Mouse (Mus musculus): ENCODE data around the gene Mmp10. TPM values are rescaled to one million over a fixed set of nuclear protein-coding genes. Genes with fewer than 3 reads are reported as not detected.

Gene Mmp10
- not detected in 2 replicates for polyA plus RNA-seq (2016; fragmentation: Nextera tagmentation; extraction: Ambion mirVana)

DNA sequence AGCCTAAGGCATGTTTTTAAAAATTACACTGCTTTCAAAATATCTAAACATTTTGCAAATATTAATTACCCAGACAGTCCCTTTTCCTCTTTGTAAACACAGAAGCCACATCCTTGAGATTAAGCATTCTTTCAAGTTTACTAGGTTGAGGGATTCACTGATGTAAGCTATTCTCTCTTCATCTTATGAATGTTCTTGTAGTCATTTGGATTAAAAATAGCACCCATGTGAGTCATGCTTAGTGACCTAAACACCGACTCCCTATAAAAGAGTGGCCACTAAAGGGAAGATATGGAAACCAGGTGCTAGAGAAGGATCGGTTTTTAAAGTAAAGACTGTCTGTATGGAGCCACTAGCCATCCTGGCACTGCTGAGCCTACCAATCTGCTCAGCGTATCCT, at the start of gene Mmp10:
Gene Mmp10, plus strand, starts transcription at position 302 of the 400 bp plus-strand sequence.
- H3K4me3 ChIP-seq (replicated peaks) = no peak within 1 kb of the TSS
- H3K9ac ChIP-seq (replicated peaks) = no peak within 1 kb of the TSS
- no peaks in the 10 kb centered on the region for H3K36me3 ChIP-seq
- no peak within 1 kb of the TSS for H3K4me2 ChIP-seq
- no peak for ATAC-seq (ENCODE audit: insufficient number of reproducible peaks, insufficient read depth, low FRiP score, low TSS enrichment, low read depth)
- H3K27me3 ChIP-seq = no peaks in the 10 kb centered on the region
- H3K27ac ChIP-seq = no peak within 1 kb of the TSS
- WGBS = 84% methylated on average over 3 of the region's 3 CpGs
- H3K4me1 ChIP-seq (replicated peaks) = no peaks in the 10 kb centered on the region
- H3K9me3 ChIP-seq = no peaks in the 10 kb centered on the region

DNA sequence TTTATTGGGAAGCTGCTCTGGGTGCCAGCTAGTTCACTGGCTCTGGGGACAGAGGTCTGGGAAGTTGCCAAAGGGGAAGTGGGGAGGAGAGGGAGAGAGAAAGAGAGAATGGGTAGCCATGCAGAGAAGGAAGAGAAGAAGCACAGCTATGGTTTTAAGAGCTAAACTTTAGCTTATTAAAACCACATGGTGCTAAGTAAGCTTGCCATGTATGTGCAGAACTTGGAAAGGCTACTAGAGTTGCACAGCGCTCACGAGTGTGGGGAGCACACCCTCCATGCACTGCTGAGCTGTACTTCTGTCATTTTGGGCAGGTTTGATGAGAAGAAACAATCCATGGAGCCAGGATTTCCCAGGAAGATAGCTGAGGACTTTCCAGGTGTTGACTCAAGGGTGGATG, 48.9 kb upstream of the Mmp10 start:
- no peaks in the 10 kb centered on the region for H3K27me3 ChIP-seq
- H3K9me3 ChIP-seq = no peaks in the 10 kb centered on the region
- no peak overlapping the region for H3K27ac ChIP-seq
- no peak overlapping the region for H3K4me2 ChIP-seq
- no peak overlapping the region for H3K9ac ChIP-seq (replicated peaks)
- no peak overlapping the region for H3K4me3 ChIP-seq (replicated peaks)
- H3K4me1 ChIP-seq (replicated peaks) = no peaks in the 10 kb centered on the region; the same call in 1 of the 2 replicates
- WGBS = 54% methylated on average over 2 of the region's 2 CpGs
- no peak for ATAC-seq (ENCODE audit: insufficient number of reproducible peaks, insufficient read depth, low FRiP score, low TSS enrichment, low read depth)
- H3K36me3 ChIP-seq = no peaks in the 10 kb centered on the region

DNA sequence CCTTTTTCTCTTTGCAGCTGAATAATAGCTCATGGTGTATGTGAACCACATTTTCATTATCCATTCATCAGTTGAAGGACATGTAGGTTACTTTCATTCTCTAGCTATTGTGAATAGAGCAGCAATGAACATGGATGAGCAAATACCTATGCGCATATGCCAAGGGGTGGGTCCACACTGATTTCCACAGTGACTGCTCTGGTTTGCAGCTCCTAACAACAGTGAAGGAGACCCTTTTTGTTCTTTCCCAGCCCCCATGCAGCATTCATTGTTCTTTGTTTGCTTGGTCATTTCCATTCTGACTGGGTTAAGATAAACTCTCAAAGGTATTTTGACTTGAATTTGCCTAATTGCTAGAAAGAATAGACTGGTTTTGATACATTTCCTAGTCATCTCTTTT, 31.9 kb upstream of the Mmp10 start:
- no peak overlapping the region for H3K27ac ChIP-seq
- no peaks in the 10 kb centered on the region for H3K4me1 ChIP-seq (replicated peaks)
- no peaks in the 10 kb centered on the region for H3K27me3 ChIP-seq
- ATAC-seq (ENCODE audit: insufficient number of reproducible peaks, insufficient read depth, low FRiP score, low TSS enrichment, low read depth) = no peak
- no peak overlapping the region for H3K4me2 ChIP-seq
- H3K9me3 ChIP-seq = no peaks in the 10 kb centered on the region
- H3K36me3 ChIP-seq = no peaks in the 10 kb centered on the region
- H3K4me3 ChIP-seq (replicated peaks) = no peak overlapping the region
- no peak overlapping the region for H3K9ac ChIP-seq (replicated peaks)
- 95% methylated on average over 1 of the region's 1 CpGs for WGBS

- WGBS = 63% methylated on average over 5 of the region's 5 CpGs
- Histone ChIP-seq H3K4me2 (no peak overlapping the region), H3K27me3 (no peaks in the 10 kb centered on the region), H3K27ac (no peak overlapping the region), H3K4me3 (replicated peaks) (no peak overlapping the region), H3K36me3 (no peaks in the 10 kb centered on the region), H3K4me1 (replicated peaks) (no peaks in the 10 kb centered on the region), H3K9me3 (no peaks in the 10 kb centered on the region), H3K9ac (replicated peaks) (no peak overlapping the region)
- ATAC-seq (ENCODE audit: insufficient number of reproducible peaks, insufficient read depth, low FRiP score, low TSS enrichment, low read depth) = no peak
Observed at GRCm38 (mm10) chr9:7483684-7484394, 18.3 kb upstream of the Mmp10 start.

GRCm38 (mm10) chr9:7501138-7501537, 1.0 kb upstream of the Mmp10 start:
- no peak for ATAC-seq (ENCODE audit: insufficient number of reproducible peaks, insufficient read depth, low FRiP score, low TSS enrichment, low read depth)
- no peak overlapping the region for H3K9ac ChIP-seq (replicated peaks)
- no peak overlapping the region for H3K4me2 ChIP-seq
- H3K4me3 ChIP-seq (replicated peaks) = no peak overlapping the region
- no peaks in the 10 kb centered on the region for H3K36me3 ChIP-seq
- H3K27me3 ChIP-seq = no peaks in the 10 kb centered on the region
- no peaks in the 10 kb centered on the region for H3K4me1 ChIP-seq (replicated peaks)
- no peaks in the 10 kb centered on the region for H3K9me3 ChIP-seq
- WGBS = 84% methylated on average over 3 of the region's 3 CpGs
- H3K27ac ChIP-seq = no peak overlapping the region

DNA sequence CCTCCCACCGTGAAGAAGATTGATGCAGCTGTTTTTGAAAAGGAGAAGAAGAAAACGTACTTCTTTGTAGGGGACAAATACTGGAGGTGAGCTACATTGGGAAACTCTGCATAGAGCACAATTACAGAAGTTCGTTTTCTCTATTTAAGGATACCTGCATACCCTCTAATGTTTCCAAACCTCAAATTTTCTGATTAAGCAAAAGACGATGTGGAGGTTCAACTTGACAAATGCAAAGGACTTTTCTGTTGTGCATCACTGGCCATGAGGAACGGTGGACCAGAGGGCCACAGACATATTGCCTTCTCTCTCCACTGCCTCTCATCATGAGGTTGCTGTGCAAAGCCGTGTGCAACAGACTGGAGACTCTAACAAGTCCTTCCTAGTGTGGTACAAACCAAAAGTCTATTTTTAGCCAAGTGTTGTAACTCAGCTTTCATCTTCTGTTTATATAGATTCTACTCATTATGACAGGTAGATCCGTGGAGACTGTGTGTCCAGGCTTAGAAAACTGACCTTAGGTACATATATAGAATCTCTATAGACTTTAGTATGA, 5.2 kb downstream of the Mmp10 start:
- WGBS = 87% methylated on average over 7 of the region's 7 CpGs

DNA sequence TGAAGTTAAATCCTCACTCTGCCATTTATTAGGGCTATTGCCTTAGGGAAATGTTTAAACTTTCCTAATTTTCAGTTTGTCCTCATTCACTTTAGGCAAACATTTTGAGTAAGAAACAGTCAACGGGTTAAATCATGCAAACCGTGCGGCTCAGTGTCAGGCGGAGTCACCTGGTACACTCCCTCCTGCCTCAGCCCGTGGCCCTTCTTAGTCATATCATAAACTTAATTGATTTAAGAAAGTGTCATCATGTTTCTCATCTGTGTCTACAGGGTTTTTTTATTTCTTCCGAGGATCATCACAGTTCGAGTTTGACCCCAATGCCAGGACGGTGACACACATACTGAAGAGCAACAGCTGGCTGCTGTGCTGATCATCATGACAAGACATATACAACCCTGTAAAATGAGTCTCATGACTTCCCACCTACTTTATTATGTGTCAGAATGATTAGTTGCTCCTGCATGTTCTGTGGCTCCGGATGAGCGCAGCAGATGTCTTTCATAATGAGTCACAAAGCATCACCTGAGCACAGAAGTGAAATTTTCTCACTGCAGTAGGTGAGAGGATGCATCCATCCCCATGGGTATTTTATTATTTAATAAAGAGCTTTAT, 7.6 kb downstream of the Mmp10 start:
- ATAC-seq (ENCODE audit: insufficient number of reproducible peaks, insufficient read depth, low FRiP score, low TSS enrichment, low read depth) = no peak
- H3K9me3 ChIP-seq = no peaks in the 10 kb centered on the region
- H3K36me3 ChIP-seq = no peaks in the 10 kb centered on the region
- no peaks in the 10 kb centered on the region for H3K4me1 ChIP-seq (replicated peaks)
- H3K4me3 ChIP-seq (replicated peaks) = no peak overlapping the region
- WGBS = 87% methylated on average over 10 of the region's 10 CpGs
- H3K4me2 ChIP-seq = no peak overlapping the region
- H3K9ac ChIP-seq (replicated peaks) = no peak overlapping the region
- no peaks in the 10 kb centered on the region for H3K27me3 ChIP-seq
- H3K27ac ChIP-seq = no peak overlapping the region

More for the DNA sequence above, 5.2 kb downstream of the Mmp10 start:
- Histone ChIP-seq H3K9ac (replicated peaks) (no peak overlapping the region), H3K4me1 (replicated peaks) (no peaks in the 10 kb centered on the region), H3K4me2 (no peak overlapping the region), H3K27me3 (no peaks in the 10 kb centered on the region), H3K9me3 (no peaks in the 10 kb centered on the region), H3K36me3 (no peaks in the 10 kb centered on the region), H3K4me3 (replicated peaks) (no peak overlapping the region), H3K27ac (no peak overlapping the region)
- ATAC-seq (ENCODE audit: insufficient number of reproducible peaks, insufficient read depth, low FRiP score, low TSS enrichment, low read depth) = no peak

DNA sequence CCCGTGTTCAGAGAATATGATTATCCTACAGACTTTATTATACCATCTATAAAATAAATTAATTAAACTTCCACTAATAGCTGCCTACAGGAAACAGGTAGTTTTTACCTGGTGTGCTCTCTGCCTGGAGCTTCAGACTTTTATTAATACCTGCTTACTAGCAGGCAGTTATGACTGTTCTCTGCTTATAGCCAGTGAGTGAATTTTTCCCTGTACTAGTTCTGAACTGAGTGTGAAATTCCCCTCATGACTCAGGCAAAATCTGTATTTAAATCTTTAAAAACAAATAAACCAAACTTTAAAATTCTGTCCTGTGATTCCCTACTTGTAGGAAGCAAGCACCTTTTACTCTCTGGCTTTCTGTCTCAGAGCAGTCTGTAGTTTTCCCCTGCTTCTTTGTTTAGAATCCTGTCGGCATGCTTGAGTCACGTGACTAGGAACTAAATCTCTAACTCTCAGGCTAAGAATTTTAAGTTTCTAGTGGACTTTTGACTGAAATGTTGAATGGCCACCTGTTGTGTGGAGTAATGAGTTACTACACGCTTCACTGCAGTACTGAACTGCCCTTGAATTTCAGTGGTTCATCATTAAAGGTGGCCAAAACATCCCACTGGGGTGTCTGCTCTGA, 15.9 kb downstream of the Mmp10 start:
- no peaks in the 10 kb centered on the region for H3K4me1 ChIP-seq (replicated peaks)
- no peak overlapping the region for H3K4me3 ChIP-seq (replicated peaks)
- WGBS = 63% methylated on average over 4 of the region's 4 CpGs
- H3K27ac ChIP-seq = no peak overlapping the region
- no peak overlapping the region for H3K9ac ChIP-seq (replicated peaks)
- H3K36me3 ChIP-seq = no peaks in the 10 kb centered on the region
- no peaks in the 10 kb centered on the region for H3K27me3 ChIP-seq
- no peaks in the 10 kb centered on the region for H3K9me3 ChIP-seq
- ATAC-seq (ENCODE audit: insufficient number of reproducible peaks, insufficient read depth, low FRiP score, low TSS enrichment, low read depth) = no peak
- H3K4me2 ChIP-seq = no peak overlapping the region

GRCm38 (mm10) chr9:7526255-7526940, 24.2 kb downstream of the Mmp10 start:
- Histone ChIP-seq H3K4me1 (replicated peaks) (no peaks in the 10 kb centered on the region), H3K27ac (no peak overlapping the region), H3K4me2 (no peak overlapping the region), H3K36me3 (no peaks in the 10 kb centered on the region), H3K9me3 (no peaks in the 10 kb centered on the region), H3K9ac (replicated peaks) (no peak overlapping the region), H3K4me3 (replicated peaks) (no peak overlapping the region), H3K27me3 (no peaks in the 10 kb centered on the region)
- no peak for ATAC-seq (ENCODE audit: insufficient number of reproducible peaks, insufficient read depth, low FRiP score, low TSS enrichment, low read depth)
- WGBS = 62% methylated on average over 4 of the region's 4 CpGs

- no peak overlapping the region for H3K4me3 ChIP-seq (replicated peaks)
- H3K9ac ChIP-seq (replicated peaks) = no peak overlapping the region
- no peaks in the 10 kb centered on the region for H3K36me3 ChIP-seq
- no peaks in the 10 kb centered on the region for H3K9me3 ChIP-seq
- H3K4me1 ChIP-seq (replicated peaks) = no peaks in the 10 kb centered on the region
- no peaks in the 10 kb centered on the region for H3K27me3 ChIP-seq
- no peak overlapping the region for H3K4me2 ChIP-seq
- no peak for ATAC-seq (ENCODE audit: insufficient number of reproducible peaks, insufficient read depth, low FRiP score, low TSS enrichment, low read depth)
- no peak overlapping the region for H3K27ac ChIP-seq
Observed at GRCm38 (mm10) chr9:7542763-7543162, 40.6 kb downstream of the Mmp10 start.

- no peak overlapping the region for H3K27ac ChIP-seq
- no peaks in the 10 kb centered on the region for H3K27me3 ChIP-seq
- no peak overlapping the region for H3K9ac ChIP-seq (replicated peaks)
- ATAC-seq (ENCODE audit: insufficient number of reproducible peaks, insufficient read depth, low FRiP score, low TSS enrichment, low read depth) = no peak
- no peaks in the 10 kb centered on the region for H3K4me1 ChIP-seq (replicated peaks)
- H3K9me3 ChIP-seq = no peaks in the 10 kb centered on the region
- no peaks in the 10 kb centered on the region for H3K36me3 ChIP-seq
- no peak overlapping the region for H3K4me2 ChIP-seq
- 71% methylated on average over 1 of the region's 1 CpGs for WGBS
- no peak overlapping the region for H3K4me3 ChIP-seq (replicated peaks)
Observed at GRCm38 (mm10) chr9:7544923-7545457, 42.8 kb downstream of the Mmp10 start.

Measured in limb, embryonic 12.5 days (tissue).